Mouse (Mus musculus): ENCODE measurements around the gene Lrrn1. TPM values are rescaled to one million over a fixed set of nuclear protein-coding genes. Genes with fewer than 3 reads are reported as not detected.

The Lrrn1 gene
- polyA plus RNA-seq (2015; fragmentation: Nextera tagmentation; extraction: Ambion mirVana): 3.9 and 4.6 TPM in 2 replicates

GRCm38 (mm10) chr6:107528877-107529864 is at the start of gene Lrrn1:
Gene Lrrn1 (plus strand): TSS chr6:107529768.
- 4% methylated on average over 35 of the region's 43 CpGs for WGBS
- Histone ChIP-seq H3K4me2 (ENCODE audit: low read depth, low read length) (peak within 1 kb of the TSS; percentile 98), H3K9ac (ENCODE audit: low read depth, low read length) (peak within 1 kb of the TSS; percentile 52), H3K4me3 (ENCODE audit: low read length) (peak within 1 kb of the TSS; percentile 59), H3K4me1 (ENCODE audit: control insufficient read depth, insufficient read depth, low read length) (0 out of 2 replicates have a peak, but pooled peaks cover 4% of the 10 kb centered on the region), H3K36me3 (ENCODE audit: control insufficient read depth, insufficient read depth, low read length) (no peaks in the 10 kb centered on the region), H3K27me3 (replicated peaks; ENCODE audit: control insufficient read depth, insufficient read depth, low read length) (peaks cover 6% of the 10 kb centered on the region; the same call in 1 of the 2 replicates), H3K27ac (ENCODE audit: low read length) (no peak within 1 kb of the TSS), H3K9me3 (ENCODE audit: control insufficient read depth, low read length) (no peaks in the 10 kb centered on the region)
- peak; percentile 92 for ATAC-seq

GRCm38 (mm10) chr6:107494491-107494890 is 35.1 kb upstream of the Lrrn1 start:
- no peaks in the 10 kb centered on the region for H3K27me3 ChIP-seq (replicated peaks; ENCODE audit: control insufficient read depth, insufficient read depth, low read length)
- no peak overlapping the region for H3K27ac ChIP-seq (ENCODE audit: low read length)
- ATAC-seq: no peak
- H3K9me3 ChIP-seq (ENCODE audit: control insufficient read depth, low read length): no peaks in the 10 kb centered on the region
- WGBS: 21% methylated on average over 1 of the region's 1 CpGs
- H3K9ac ChIP-seq (ENCODE audit: low read depth, low read length): no peak overlapping the region
- no peaks in the 10 kb centered on the region for H3K36me3 ChIP-seq (ENCODE audit: control insufficient read depth, insufficient read depth, low read length)
- H3K4me3 ChIP-seq (ENCODE audit: low read length): no peak overlapping the region
- H3K4me2 ChIP-seq (ENCODE audit: low read depth, low read length): no peak overlapping the region
- no peaks in the 10 kb centered on the region for H3K4me1 ChIP-seq (ENCODE audit: control insufficient read depth, insufficient read depth, low read length)

GRCm38 (mm10) chr6:107495830-107496229 is 33.7 kb upstream of the Lrrn1 start:
- Histone ChIP-seq H3K4me3 (ENCODE audit: low read length) (no peak overlapping the region), H3K4me1 (ENCODE audit: control insufficient read depth, insufficient read depth, low read length) (no peaks in the 10 kb centered on the region), H3K36me3 (ENCODE audit: control insufficient read depth, insufficient read depth, low read length) (no peaks in the 10 kb centered on the region), H3K4me2 (ENCODE audit: low read depth, low read length) (no peak overlapping the region), H3K9ac (ENCODE audit: low read depth, low read length) (no peak overlapping the region), H3K9me3 (ENCODE audit: control insufficient read depth, low read length) (no peaks in the 10 kb centered on the region), H3K27ac (ENCODE audit: low read length) (no peak overlapping the region), H3K27me3 (replicated peaks; ENCODE audit: control insufficient read depth, insufficient read depth, low read length) (no peaks in the 10 kb centered on the region)
- 74% methylated on average over 1 of the region's 1 CpGs for WGBS
- no peak for ATAC-seq

- Histone ChIP-seq H3K27ac (ENCODE audit: low read length) (no peak overlapping the region), H3K9ac (ENCODE audit: low read depth, low read length) (no peak overlapping the region), H3K27me3 (replicated peaks; ENCODE audit: control insufficient read depth, insufficient read depth, low read length) (no peaks in the 10 kb centered on the region), H3K4me1 (ENCODE audit: control insufficient read depth, insufficient read depth, low read length) (no peaks in the 10 kb centered on the region), H3K36me3 (ENCODE audit: control insufficient read depth, insufficient read depth, low read length) (no peaks in the 10 kb centered on the region), H3K4me3 (ENCODE audit: low read length) (no peak overlapping the region), H3K9me3 (ENCODE audit: control insufficient read depth, low read length) (no peaks in the 10 kb centered on the region), H3K4me2 (ENCODE audit: low read depth, low read length) (no peak overlapping the region)
- 78% methylated on average over 4 of the region's 4 CpGs for WGBS
- ATAC-seq: no peak
These were observed 15.9 kb upstream of the Lrrn1 start for GRCm38 (mm10) chr6:107513716-107514115.

- no peak overlapping the region for H3K9ac ChIP-seq (ENCODE audit: low read depth, low read length)
- H3K4me1 ChIP-seq (ENCODE audit: control insufficient read depth, insufficient read depth, low read length): no peaks in the 10 kb centered on the region
- H3K9me3 ChIP-seq (ENCODE audit: control insufficient read depth, low read length): no peaks in the 10 kb centered on the region
- H3K27ac ChIP-seq (ENCODE audit: low read length): no peak overlapping the region
- no peak overlapping the region for H3K4me2 ChIP-seq (ENCODE audit: low read depth, low read length)
- no peak overlapping the region for H3K4me3 ChIP-seq (ENCODE audit: low read length)
- no peaks in the 10 kb centered on the region for H3K36me3 ChIP-seq (ENCODE audit: control insufficient read depth, insufficient read depth, low read length)
- ATAC-seq: no peak
- 65% methylated on average over 2 of the region's 2 CpGs for WGBS
- no peaks in the 10 kb centered on the region for H3K27me3 ChIP-seq (replicated peaks; ENCODE audit: control insufficient read depth, insufficient read depth, low read length)
These were observed 5.6 kb upstream of the Lrrn1 start for GRCm38 (mm10) chr6:107523953-107524352.

- Histone ChIP-seq H3K9ac (ENCODE audit: low read depth, low read length) (peak overlapping the region; percentile 52), H3K27ac (ENCODE audit: low read length) (no peak overlapping the region), H3K27me3 (replicated peaks; ENCODE audit: control insufficient read depth, insufficient read depth, low read length) (peaks cover 6% of the 10 kb centered on the region; the same call in 1 of the 2 replicates), H3K4me3 (ENCODE audit: low read length) (peak overlapping the region; percentile 59), H3K36me3 (ENCODE audit: control insufficient read depth, insufficient read depth, low read length) (no peaks in the 10 kb centered on the region), H3K9me3 (ENCODE audit: control insufficient read depth, low read length) (no peaks in the 10 kb centered on the region), H3K4me2 (ENCODE audit: low read depth, low read length) (peak overlapping the region; percentile 98), H3K4me1 (ENCODE audit: control insufficient read depth, insufficient read depth, low read length) (0 out of 2 replicates have a peak, but pooled peaks cover 4% of the 10 kb centered on the region)
- under 1% methylated on average over 34 of the region's 34 CpGs for WGBS
- ATAC-seq: peak; percentile 85
These were observed 403 bp downstream of the Lrrn1 start for GRCm38 (mm10) chr6:107529911-107530431.

- no peak; the same call in 1 of the 2 replicates for ATAC-seq
- WGBS: 3% methylated on average over 15 of the region's 15 CpGs
- Histone ChIP-seq H3K4me1 (ENCODE audit: control insufficient read depth, insufficient read depth, low read length) (0 out of 2 replicates have a peak, but pooled peaks cover 4% of the 10 kb centered on the region), H3K4me2 (ENCODE audit: low read depth, low read length) (peak overlapping the region; percentile 98), H3K36me3 (ENCODE audit: control insufficient read depth, insufficient read depth, low read length) (no peaks in the 10 kb centered on the region), H3K4me3 (ENCODE audit: low read length) (peak overlapping the region; percentile 59), H3K27me3 (replicated peaks; ENCODE audit: control insufficient read depth, insufficient read depth, low read length) (peaks cover 6% of the 10 kb centered on the region; the same call in 1 of the 2 replicates), H3K9ac (ENCODE audit: low read depth, low read length) (peak overlapping the region; percentile 52), H3K9me3 (ENCODE audit: control insufficient read depth, low read length) (no peaks in the 10 kb centered on the region), H3K27ac (ENCODE audit: low read length) (no peak overlapping the region)
These were observed 1.2 kb downstream of the Lrrn1 start for GRCm38 (mm10) chr6:107530621-107531285.

GRCm38 (mm10) chr6:107531526-107532080 is 2.0 kb downstream of the Lrrn1 start:
- Histone ChIP-seq H3K27ac (ENCODE audit: low read length) (no peak overlapping the region), H3K36me3 (ENCODE audit: control insufficient read depth, insufficient read depth, low read length) (no peaks in the 10 kb centered on the region), H3K4me3 (ENCODE audit: low read length) (no peak overlapping the region), H3K9ac (ENCODE audit: low read depth, low read length) (no peak overlapping the region), H3K9me3 (ENCODE audit: control insufficient read depth, low read length) (no peaks in the 10 kb centered on the region), H3K4me2 (ENCODE audit: low read depth, low read length) (peak overlapping the region; percentile 98; the same call in 1 of the 2 replicates), H3K27me3 (replicated peaks; ENCODE audit: control insufficient read depth, insufficient read depth, low read length) (peaks cover 6% of the 10 kb centered on the region; the same call in 1 of the 2 replicates), H3K4me1 (ENCODE audit: control insufficient read depth, insufficient read depth, low read length) (0 out of 2 replicates have a peak, but pooled peaks cover 4% of the 10 kb centered on the region)
- no peak for ATAC-seq
- WGBS: 60% methylated on average over 8 of the region's 8 CpGs

Measured in intestine, embryonic 16.5 days (tissue).